Mouse (Mus musculus): ENCODE measurements around the gene Megf6. TPM values are rescaled to one million over a fixed set of nuclear protein-coding genes. Genes with fewer than 3 reads are reported as not detected.

The Megf6 gene
- polyA plus RNA-seq, 1 experiment from 2014 or later = 1.5 TPM

DNA sequence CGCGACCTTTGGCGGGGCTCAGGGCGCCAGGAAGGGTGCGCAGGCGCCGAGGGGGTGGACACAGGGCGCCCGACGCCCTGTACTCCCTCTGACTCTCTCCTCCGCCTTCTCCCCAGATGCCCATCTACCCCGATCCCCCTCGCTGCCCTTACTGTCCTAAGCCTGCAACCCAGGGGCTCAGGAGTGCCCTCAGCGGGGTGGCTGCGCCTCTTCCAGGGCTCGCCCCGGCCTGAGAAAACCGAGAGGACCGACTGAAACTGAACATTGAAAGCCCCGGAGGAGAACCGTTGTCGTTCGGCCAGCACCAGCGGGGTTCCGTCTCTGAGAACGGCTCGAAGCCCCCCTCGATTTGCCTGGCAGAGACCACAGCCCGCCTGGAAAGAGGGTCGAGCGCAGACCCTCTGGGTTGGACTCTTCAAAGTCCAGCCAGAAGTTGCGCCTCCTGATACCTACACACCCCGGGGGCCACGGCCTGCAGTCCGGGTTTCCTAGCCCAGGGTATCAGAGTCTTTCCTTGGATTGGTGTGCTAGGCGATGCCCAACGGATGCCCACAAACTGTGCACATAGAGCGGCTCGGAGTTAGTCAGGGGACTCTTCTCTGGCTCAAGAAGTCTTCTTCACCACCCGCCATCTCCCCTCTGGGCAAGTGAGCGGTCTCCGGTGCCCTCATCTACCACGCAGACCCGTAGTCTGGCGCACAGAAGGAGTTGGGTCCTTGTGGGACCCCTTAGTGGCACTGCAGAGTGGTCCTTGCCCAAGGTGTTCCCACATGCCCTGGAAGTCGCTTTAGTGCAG, 30.1 kb upstream of the Megf6 start:
- Histone ChIP-seq H3K4me3 (replicated peaks) (peak overlapping the region; percentile 86), H3K4me2 (peak overlapping the region; percentile 96), H3K9me3 (replicated peaks) (no peaks in the 10 kb centered on the region), H3K9ac (0 out of 2 replicates have a peak overlapping the region, but pooled peaks have one; percentile 29), H3K27ac (no peak overlapping the region), H3K36me3 (peaks cover 2% of the 10 kb centered on the region), H3K27me3 (peaks cover 67% of the 10 kb centered on the region), H3K4me1 (replicated peaks) (peaks cover 46% of the 10 kb centered on the region)
- DNase-seq (no peak), ATAC-seq (ENCODE audit: low read depth) (no peak)
- 3% methylated on average over 46 of the region's 46 CpGs for WGBS (ENCODE audit: insufficient replicate concordance)

GRCm38 (mm10) chr4:154141009-154141867, 29.3 kb upstream of the Megf6 start:
- Histone ChIP-seq H3K4me2 (peak overlapping the region; percentile 96), H3K9me3 (replicated peaks) (no peaks in the 10 kb centered on the region), H3K9ac (no peak overlapping the region), H3K27ac (no peak overlapping the region), H3K36me3 (peaks cover 9% of the 10 kb centered on the region), H3K4me1 (replicated peaks) (peaks cover 46% of the 10 kb centered on the region), H3K4me3 (replicated peaks) (peak overlapping the region; percentile 86), H3K27me3 (peaks cover 58% of the 10 kb centered on the region)
- ATAC-seq (ENCODE audit: low read depth) (no peak), DNase-seq (no peak)
- 3% methylated on average over 42 of the region's 42 CpGs for WGBS (ENCODE audit: insufficient replicate concordance)

DNA sequence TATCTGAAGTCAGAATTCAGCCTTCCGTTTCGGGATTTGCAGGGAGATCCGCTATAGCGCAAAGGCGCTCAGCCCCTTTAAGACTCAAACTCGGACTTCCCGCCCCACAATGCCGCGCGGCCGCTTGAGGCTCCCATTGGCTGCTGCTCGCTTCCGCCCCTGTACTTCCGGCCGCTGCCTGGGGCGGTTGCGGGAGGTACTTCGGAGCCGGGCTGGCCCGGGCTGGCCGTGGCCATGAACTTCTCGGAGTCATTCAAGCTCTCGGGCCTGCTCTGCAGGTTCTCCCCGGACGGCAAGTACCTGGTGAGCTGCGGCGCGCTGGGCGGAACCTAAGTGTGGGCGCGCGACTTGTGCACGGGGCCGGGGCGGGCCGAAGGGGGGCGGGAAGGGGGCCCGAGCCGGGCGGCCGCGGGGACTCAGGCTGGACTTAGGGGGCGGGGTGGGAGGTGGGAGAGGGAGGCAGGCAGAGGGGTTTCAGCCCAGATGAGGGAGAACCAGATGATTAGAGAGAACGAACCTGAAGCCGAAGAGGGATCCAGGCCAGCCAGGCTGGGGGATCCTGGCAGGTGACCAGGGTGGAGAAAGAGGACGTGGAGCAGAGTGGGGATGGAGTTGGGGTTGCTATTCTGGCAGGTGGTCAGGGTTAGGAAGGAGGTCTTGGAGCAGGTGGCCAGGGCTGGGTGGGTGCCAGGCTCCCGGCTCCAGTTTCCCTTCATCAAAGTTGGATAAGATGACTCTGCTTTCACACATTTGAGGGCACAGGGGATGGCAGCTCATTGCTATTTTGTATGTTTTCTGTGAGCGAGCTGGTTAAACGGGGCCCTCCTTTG, 28.1 kb upstream of the Megf6 start, which contains the start of gene Wrap73:
Gene Wrap73, plus strand, starts transcription at position 162 of the 830 bp plus-strand sequence.
- ATAC-seq (ENCODE audit: low read depth) (peak; percentile 96), DNase-seq (peak; percentile 81)
- H3K27me3 ChIP-seq = peaks cover 47% of the 10 kb centered on the region
- H3K36me3 ChIP-seq = peaks cover 20% of the 10 kb centered on the region
- peak within 1 kb of the TSS; percentile 86 for H3K4me3 ChIP-seq (replicated peaks)
- H3K4me1 ChIP-seq (replicated peaks) = peaks cover 46% of the 10 kb centered on the region
- H3K4me2 ChIP-seq = peak within 1 kb of the TSS; percentile 96
- peak within 1 kb of the TSS; percentile 94 for H3K9ac ChIP-seq
- H3K9me3 ChIP-seq (replicated peaks) = no peaks in the 10 kb centered on the region
- H3K27ac ChIP-seq = peak within 1 kb of the TSS; percentile 77
- WGBS (ENCODE audit: insufficient replicate concordance) = 1% methylated on average over 49 of the region's 49 CpGs

GRCm38 (mm10) chr4:154144712-154145111, 25.8 kb upstream of the Megf6 start:
- H3K4me1 ChIP-seq (replicated peaks) = peaks cover 42% of the 10 kb centered on the region
- peaks cover 38% of the 10 kb centered on the region for H3K36me3 ChIP-seq
- no peak overlapping the region for H3K4me3 ChIP-seq (replicated peaks)
- no peak overlapping the region for H3K27ac ChIP-seq
- DNase-seq (no peak), ATAC-seq (ENCODE audit: low read depth) (no peak)
- H3K9me3 ChIP-seq (replicated peaks) = no peaks in the 10 kb centered on the region
- WGBS (ENCODE audit: insufficient replicate concordance) = 81% methylated on average over 3 of the region's 3 CpGs
- H3K9ac ChIP-seq = no peak overlapping the region
- H3K27me3 ChIP-seq = peaks cover 24% of the 10 kb centered on the region
- H3K4me2 ChIP-seq = no peak overlapping the region

- no peak overlapping the region for H3K4me2 ChIP-seq
- H3K27me3 ChIP-seq = peaks cover 7% of the 10 kb centered on the region
- WGBS (ENCODE audit: insufficient replicate concordance) = 78% methylated on average over 10 of the region's 10 CpGs
- H3K27ac ChIP-seq = no peak overlapping the region
- no peak overlapping the region for H3K4me3 ChIP-seq (replicated peaks)
- H3K9me3 ChIP-seq (replicated peaks) = no peaks in the 10 kb centered on the region
- no peak for ATAC-seq (ENCODE audit: low read depth)
- peaks cover 26% of the 10 kb centered on the region for H3K4me1 ChIP-seq (replicated peaks)
- no peak overlapping the region for H3K9ac ChIP-seq
- peaks cover 54% of the 10 kb centered on the region for H3K36me3 ChIP-seq
- DNase-seq = no peak
Measured at GRCm38 (mm10) chr4:154146342-154146741, 24.2 kb upstream of the Megf6 start.

- no peaks in the 10 kb centered on the region for H3K9me3 ChIP-seq (replicated peaks)
- ATAC-seq (ENCODE audit: low read depth) (no peak), DNase-seq (no peak)
- H3K4me3 ChIP-seq (replicated peaks) = no peak overlapping the region
- WGBS (ENCODE audit: insufficient replicate concordance) = 80% methylated on average over 11 of the region's 11 CpGs
- no peak overlapping the region for H3K9ac ChIP-seq
- H3K4me2 ChIP-seq = no peak overlapping the region
- peaks cover 22% of the 10 kb centered on the region for H3K4me1 ChIP-seq (replicated peaks)
- no peaks in the 10 kb centered on the region for H3K27me3 ChIP-seq
- H3K27ac ChIP-seq = no peak overlapping the region
- peaks cover 94% of the 10 kb centered on the region for H3K36me3 ChIP-seq
Measured at GRCm38 (mm10) chr4:154154104-154154503, 16.4 kb upstream of the Megf6 start.

GRCm38 (mm10) chr4:154156050-154156449, 14.5 kb upstream of the Megf6 start:
- Histone ChIP-seq H3K36me3 (peaks cover 76% of the 10 kb centered on the region), H3K27me3 (no peaks in the 10 kb centered on the region), H3K4me1 (replicated peaks) (peaks cover 30% of the 10 kb centered on the region), H3K4me2 (no peak overlapping the region), H3K9me3 (replicated peaks) (no peaks in the 10 kb centered on the region), H3K9ac (no peak overlapping the region), H3K27ac (no peak overlapping the region), H3K4me3 (replicated peaks) (no peak overlapping the region)
- WGBS (ENCODE audit: insufficient replicate concordance) = 86% methylated on average over 7 of the region's 7 CpGs
- DNase-seq (no peak), ATAC-seq (ENCODE audit: low read depth) (no peak)

- H3K9me3 ChIP-seq (replicated peaks) = no peaks in the 10 kb centered on the region
- H3K4me1 ChIP-seq (replicated peaks) = peaks cover 49% of the 10 kb centered on the region
- peaks cover 56% of the 10 kb centered on the region for H3K36me3 ChIP-seq
- H3K9ac ChIP-seq = no peak overlapping the region
- no peak for DNase-seq
- 91% methylated on average over 14 of the region's 14 CpGs for WGBS (ENCODE audit: insufficient replicate concordance)
- H3K27ac ChIP-seq = no peak overlapping the region
- H3K4me2 ChIP-seq = peak overlapping the region; percentile 89; the same call in 1 of the 2 replicates
- no peaks in the 10 kb centered on the region for H3K27me3 ChIP-seq
- no peak overlapping the region for H3K4me3 ChIP-seq (replicated peaks)
- ATAC-seq (ENCODE audit: low read depth) = no peak
Measured at GRCm38 (mm10) chr4:154157970-154158662, 12.4 kb upstream of the Megf6 start.

- peak overlapping the region; percentile 99 for H3K27ac ChIP-seq
- H3K4me3 ChIP-seq (replicated peaks) = peak overlapping the region; percentile 94
- peak overlapping the region; percentile 89 for H3K4me2 ChIP-seq
- 12% methylated on average over 6 of the region's 6 CpGs for WGBS (ENCODE audit: insufficient replicate concordance)
- peak overlapping the region; percentile 94 for H3K9ac ChIP-seq
- H3K4me1 ChIP-seq (replicated peaks) = peaks cover 55% of the 10 kb centered on the region
- DNase-seq (peak; percentile 82), ATAC-seq (ENCODE audit: low read depth) (no peak)
- H3K9me3 ChIP-seq (replicated peaks) = no peaks in the 10 kb centered on the region
- no peaks in the 10 kb centered on the region for H3K27me3 ChIP-seq
- H3K36me3 ChIP-seq = peaks cover 50% of the 10 kb centered on the region
Measured at GRCm38 (mm10) chr4:154159002-154159401, 11.5 kb upstream of the Megf6 start.

- Histone ChIP-seq H3K9ac (peak overlapping the region; percentile 94), H3K36me3 (peaks cover 39% of the 10 kb centered on the region), H3K4me2 (peak overlapping the region; percentile 89), H3K4me1 (replicated peaks) (peaks cover 55% of the 10 kb centered on the region), H3K27ac (peak overlapping the region; percentile 99), H3K27me3 (no peaks in the 10 kb centered on the region), H3K9me3 (replicated peaks) (no peaks in the 10 kb centered on the region), H3K4me3 (replicated peaks) (peak overlapping the region; percentile 94)
- ATAC-seq (ENCODE audit: low read depth) (peak; percentile 33), DNase-seq (peak; percentile 49)
- under 1% methylated on average over 40 of the region's 47 CpGs for WGBS (ENCODE audit: insufficient replicate concordance)
Measured at GRCm38 (mm10) chr4:154159961-154160537, 10.5 kb upstream of the Megf6 start.

Measured in liver, embryonic 13.5 days (tissue).